Mouse (Mus musculus) naive thymus-derived CD4-positive, alpha-beta T cell, adult 2 months (primary cell): ENCODE results near the gene Pex14.
"Not testable (repeated sequence)": the region's sequence is repeated elsewhere in the genome, so short reads cannot be mapped to it uniquely, and the experiment has no call there.

ENCODE experiments used
- DNase-seq: peaks from one replicate; pipeline ENCODE4 v3.0.0-alpha.2; 2011; ENCODE audit warnings: low read depth

The Pex14 gene

GRCm38 (mm10) chr4:149103875-149104561 is 4.3 kb upstream of the Pex14 start, which contains the start of gene Dffa:
TSS of gene Dffa (plus strand) at chr4:149104146.
- DNase-seq, result peak; percentile 88

GRCm38 (mm10) chr4:149101456-149101855 is 1.8 kb upstream of the Pex14 start:
- DNase-seq, result no peak

GRCm38 (mm10) chr4:149100449-149100848 is 773 bp upstream of the Pex14 start:
- not testable (repeated sequence) for DNase-seq

- DNase-seq, result no peak
These were observed 1.1 kb downstream of the Pex14 start for GRCm38 (mm10) chr4:149098571-149098970.

GRCm38 (mm10) chr4:149097956-149098355 is 1.7 kb downstream of the Pex14 start:
- DNase-seq, result no peak

- DNase-seq, result no peak
These were observed 8.3 kb downstream of the Pex14 start for GRCm38 (mm10) chr4:149091364-149091763.

- no peak for DNase-seq
These were observed 14.3 kb downstream of the Pex14 start for GRCm38 (mm10) chr4:149085381-149085780.

GRCm38 (mm10) chr4:149081528-149081927 is 18.1 kb downstream of the Pex14 start:
- no peak for DNase-seq

- DNase-seq, result no peak
These were observed 19.6 kb downstream of the Pex14 start for GRCm38 (mm10) chr4:149080111-149080510.

- no peak for DNase-seq
These were observed 20.0 kb downstream of the Pex14 start for GRCm38 (mm10) chr4:149079629-149080028.

- no peak for DNase-seq
These were observed 21.4 kb downstream of the Pex14 start for GRCm38 (mm10) chr4:149078261-149078660.

GRCm38 (mm10) chr4:149075871-149076575 is 23.7 kb downstream of the Pex14 start:
- peak; percentile 87 for DNase-seq

GRCm38 (mm10) chr4:149075073-149075472 is 24.6 kb downstream of the Pex14 start:
- no peak for DNase-seq

- peak; percentile 69 for DNase-seq
These were observed 32.8 kb downstream of the Pex14 start for GRCm38 (mm10) chr4:149066672-149067551.

- peak; percentile 22 for DNase-seq
These were observed 35.4 kb downstream of the Pex14 start for GRCm38 (mm10) chr4:149064061-149064854.

GRCm38 (mm10) chr4:149062406-149063318 is 37.0 kb downstream of the Pex14 start:
- no peak for DNase-seq

GRCm38 (mm10) chr4:149061432-149061718 is 38.3 kb downstream of the Pex14 start:
- DNase-seq, result no peak

- DNase-seq, result no peak
These were observed 38.9 kb downstream of the Pex14 start for GRCm38 (mm10) chr4:149060621-149061431.

- DNase-seq, result no peak
These were observed 40.0 kb downstream of the Pex14 start for GRCm38 (mm10) chr4:149059713-149060112.

GRCm38 (mm10) chr4:149058298-149058697 is 41.4 kb downstream of the Pex14 start:
- no peak for DNase-seq
